Mouse (Mus musculus) cerebellum, postnatal 25 days (tissue): ENCODE measurements around the gene Focad.

Experiments used
- DNase-seq, 2 experiments: peaks; one replicate each; pipeline ENCODE4 v3.0.0; 2021; ENCODE audit warnings: mixed read lengths in 2 of 2

The Focad gene

DNA sequence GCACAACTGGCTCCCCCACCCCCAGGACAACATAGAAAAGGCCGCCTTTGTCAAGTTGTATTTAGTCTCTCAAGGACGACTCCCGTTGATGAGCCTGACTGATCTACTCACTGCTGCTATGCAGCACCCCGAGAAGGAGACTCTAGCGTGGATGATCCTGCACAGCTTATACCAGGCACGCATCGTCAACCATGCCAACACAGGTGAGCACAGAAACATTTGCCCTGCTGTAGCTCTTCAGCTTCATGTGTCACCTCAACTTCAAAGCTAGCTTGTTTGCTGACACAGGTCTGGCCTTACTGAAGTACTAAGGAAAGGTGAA is 306.5 kb downstream of the Focad start:
- DNase-seq: no peak

DNA sequence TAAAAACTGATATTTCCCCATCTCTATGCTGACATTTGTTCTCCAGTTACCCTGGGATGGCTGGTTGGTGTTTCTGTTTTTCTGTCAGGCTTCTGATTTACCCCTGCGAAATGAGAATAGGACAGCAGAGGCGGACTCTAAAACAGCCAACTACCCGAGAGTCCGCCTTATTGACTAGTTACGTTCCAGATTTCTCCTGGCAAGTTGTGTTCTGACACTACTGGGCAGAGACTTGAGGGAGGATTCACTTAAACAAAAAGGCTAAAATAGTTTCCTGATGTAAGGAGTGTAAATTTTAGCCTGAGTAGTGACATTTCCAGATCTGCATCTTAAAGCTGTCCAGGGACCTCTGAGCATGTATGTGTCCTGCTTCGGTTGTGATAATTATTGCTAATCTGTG is 308.5 kb downstream of the Focad start:
- DNase-seq: no peak

DNA sequence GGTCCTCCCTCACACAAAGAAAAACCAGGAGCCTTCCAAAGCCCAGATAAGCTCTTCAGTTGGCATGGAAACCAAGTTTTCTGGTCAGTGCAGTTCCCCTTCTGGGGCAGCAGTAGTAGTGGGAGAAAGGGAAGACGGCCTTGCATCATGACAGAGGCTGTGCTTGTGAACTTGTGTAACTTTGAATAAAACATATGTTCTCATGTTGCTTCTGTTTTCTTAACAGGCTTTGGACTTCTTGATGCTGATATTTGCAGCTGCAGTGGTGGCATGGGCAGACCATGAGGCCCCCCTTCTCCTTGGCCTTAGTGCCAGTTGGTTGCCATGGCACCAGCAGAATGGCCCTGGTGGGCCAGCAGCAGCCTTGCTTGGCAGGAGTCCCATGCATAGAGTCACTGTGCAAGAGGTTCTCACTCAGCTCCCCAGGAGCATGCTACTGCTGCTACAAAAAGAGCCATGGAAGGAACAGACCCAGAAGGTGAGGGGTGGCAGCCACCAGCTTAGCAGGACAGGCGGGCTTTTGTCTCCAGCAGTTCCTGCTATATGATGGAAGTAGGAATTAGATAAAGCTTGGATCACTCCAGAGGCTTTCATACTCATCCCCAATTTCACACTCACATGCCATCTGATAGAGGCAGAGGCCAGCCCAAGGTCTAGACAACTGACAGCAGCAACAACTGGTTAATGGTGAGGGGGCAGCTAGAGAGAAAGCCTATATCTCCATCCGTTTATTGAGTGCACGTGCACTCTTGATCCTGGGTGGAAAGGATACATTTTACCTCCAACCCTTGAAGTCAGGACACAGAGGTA is 312.7 kb downstream of the Focad start:
- DNase-seq: peak; percentile 15 to 42

DNA sequence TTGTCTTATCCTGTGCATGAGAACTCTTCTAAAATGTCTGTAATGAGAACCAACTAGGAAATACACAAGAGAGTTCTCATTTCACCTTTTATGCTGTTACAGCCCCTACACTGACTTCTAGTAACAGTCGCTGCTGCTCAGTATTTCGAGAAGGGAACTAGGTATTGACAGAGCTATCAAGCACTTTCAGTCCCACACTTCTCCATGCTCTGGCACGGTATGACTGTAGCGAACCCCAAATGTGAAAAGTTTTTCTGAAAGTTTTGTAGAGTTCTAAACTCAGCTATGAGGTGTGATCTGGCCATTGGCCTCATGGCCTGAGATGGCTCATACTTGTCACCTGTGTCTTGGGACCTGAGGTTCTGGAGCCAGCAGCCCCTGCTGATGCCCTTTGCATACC is 314.9 kb downstream of the Focad start:
- no peak for DNase-seq

- DNase-seq: no peak
Observed at GRCm38 (mm10) chr4:88412331-88412730, 317.9 kb downstream of the Focad start.

GRCm38 (mm10) chr4:88415017-88415416 is 320.6 kb downstream of the Focad start:
- no peak for DNase-seq

DNA sequence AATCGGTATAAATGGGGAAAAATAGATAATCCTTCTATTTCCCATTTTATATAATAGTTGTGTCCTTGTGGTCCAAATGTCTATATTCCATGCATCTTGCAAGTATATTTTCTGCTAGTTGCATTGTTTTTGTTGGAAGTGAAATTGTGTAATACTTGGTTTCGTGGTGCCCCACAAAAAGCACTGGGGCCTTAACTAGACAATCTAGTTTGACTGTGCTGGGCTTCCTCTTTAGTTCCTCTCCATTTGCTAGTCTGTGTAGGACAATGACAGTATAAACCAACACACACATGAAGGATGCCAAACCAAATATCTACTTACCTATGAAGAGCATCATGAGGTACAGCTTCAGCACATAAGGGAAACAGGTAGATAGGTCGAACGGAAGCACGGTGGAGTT is 324.9 kb downstream of the Focad start:
- DNase-seq: no peak

DNA sequence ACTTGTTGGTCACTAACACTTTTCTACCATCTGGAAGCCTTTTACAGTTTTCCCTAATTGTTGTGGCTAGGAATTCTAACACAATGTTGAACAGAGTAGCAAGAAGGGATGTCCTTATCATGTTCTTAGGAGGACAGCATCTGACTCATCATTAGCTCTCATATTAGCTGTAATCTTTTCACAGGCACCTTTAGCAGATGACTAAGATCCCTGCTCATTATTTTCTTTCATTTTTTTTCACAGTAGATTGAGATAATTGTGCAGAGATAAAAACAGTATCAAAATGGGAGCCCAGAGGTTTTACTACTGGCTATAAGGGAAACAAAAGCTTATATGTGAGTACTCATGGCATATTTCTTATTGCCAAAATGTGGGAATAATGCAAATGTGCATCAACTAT is 330.1 kb downstream of the Focad start:
- DNase-seq: no peak

GRCm38 (mm10) chr4:88427630-88428239 is 333.3 kb downstream of the Focad start:
- no peak for DNase-seq

- DNase-seq: no peak
Observed at GRCm38 (mm10) chr4:88432412-88433024, 338.1 kb downstream of the Focad start.

DNA sequence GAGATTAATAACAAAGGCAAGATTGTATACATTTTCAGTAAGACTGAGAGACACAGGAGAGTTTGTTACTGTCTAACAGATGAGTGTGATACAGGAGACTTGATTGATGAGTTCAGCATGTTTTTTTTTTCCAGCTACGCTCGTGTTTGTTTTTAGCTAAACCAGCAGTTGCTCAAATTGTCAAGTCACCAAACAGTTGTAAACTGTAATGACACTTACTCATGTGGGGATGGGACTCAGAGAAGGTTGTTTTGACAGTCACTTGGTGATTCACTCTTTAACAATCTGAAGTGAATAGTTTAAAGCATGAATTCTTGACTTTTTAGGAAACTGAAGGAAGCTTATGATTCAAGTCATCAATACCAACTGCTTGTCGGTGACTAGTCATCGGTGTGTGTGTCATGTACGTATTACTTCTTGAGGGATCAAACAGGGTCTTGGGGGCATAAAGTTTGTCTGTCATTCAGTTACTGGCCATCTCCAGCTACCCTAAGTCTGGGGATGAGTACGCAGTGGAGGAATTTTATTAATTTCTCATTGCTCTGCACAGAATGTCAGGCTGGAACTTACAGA is 342.2 kb downstream of the Focad start:
- no peak for DNase-seq

DNA sequence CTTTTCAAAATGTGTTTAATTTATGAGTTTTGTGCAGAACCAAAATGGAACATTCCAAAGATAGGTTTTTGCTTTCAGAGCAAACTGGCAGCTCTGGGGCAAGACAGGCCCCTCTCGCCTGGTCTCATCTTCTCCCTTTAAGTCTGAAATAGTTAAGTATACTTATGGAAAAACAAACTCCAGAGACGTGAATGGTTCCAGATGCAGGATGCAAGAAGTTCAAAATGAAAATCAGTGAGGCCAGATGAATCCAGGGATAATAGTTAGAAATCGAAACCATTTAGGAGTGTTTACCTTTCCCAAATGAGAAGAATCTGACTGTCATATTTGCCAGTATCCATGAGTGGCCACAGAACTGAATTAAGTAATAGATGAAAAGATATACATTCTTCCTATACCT is 342.7 kb downstream of the Focad start:
- DNase-seq: no peak

GRCm38 (mm10) chr4:88437917-88438316 is 343.5 kb downstream of the Focad start:
- no peak for DNase-seq

DNA sequence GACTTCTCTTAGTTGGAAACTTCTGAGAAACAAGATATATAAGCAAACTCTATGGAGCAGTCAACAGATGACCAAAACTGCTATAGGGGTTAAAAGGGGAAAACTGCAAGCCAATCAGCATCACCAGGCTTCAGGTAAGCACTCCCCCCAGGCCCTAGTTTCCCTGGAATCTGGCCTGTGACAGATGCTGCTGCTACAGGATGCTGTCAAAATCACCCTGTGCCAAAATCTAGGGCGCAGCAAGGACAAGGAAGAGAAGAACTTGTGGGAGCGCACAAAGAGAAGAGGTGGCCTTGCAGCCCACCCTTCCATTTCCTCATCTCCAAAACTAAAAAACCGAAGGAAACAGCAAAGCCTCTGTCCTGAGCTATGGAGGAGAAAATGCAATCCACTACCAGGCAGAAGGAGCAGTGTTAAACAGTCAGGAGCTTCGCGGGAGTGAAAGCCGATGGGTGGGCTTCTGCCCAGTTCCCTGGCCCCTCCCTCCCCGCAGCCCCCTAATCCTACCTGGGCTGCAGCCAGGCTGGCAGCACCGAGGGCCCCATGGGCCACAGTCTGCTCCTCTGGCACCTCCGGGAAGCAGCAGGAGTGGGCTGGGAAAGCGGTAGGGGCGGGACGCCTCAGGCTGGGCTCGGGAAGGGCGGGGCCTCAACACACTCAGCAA is 344.0 kb downstream of the Focad start, which contains the start of gene Hacd4:
Gene Hacd4, minus strand, starts transcription at position 603 of the 664 bp plus-strand sequence.
- peak; percentile 41 to 55 for DNase-seq

- DNase-seq: no peak
Observed at GRCm38 (mm10) chr4:88438990-88439329, 344.5 kb downstream of the Focad start.

- no peak for DNase-seq
Observed at GRCm38 (mm10) chr4:88439669-88440123, 345.3 kb downstream of the Focad start.

GRCm38 (mm10) chr4:88440814-88441213 is 346.4 kb downstream of the Focad start:
- DNase-seq: no peak

GRCm38 (mm10) chr4:88448976-88449375 is 354.5 kb downstream of the Focad start:
- no peak for DNase-seq

- DNase-seq: no peak
Observed at GRCm38 (mm10) chr4:88450087-88450765, 355.8 kb downstream of the Focad start.

- no peak for DNase-seq
Observed at GRCm38 (mm10) chr4:88458093-88458492, 363.7 kb downstream of the Focad start.

GRCm38 (mm10) chr4:88458673-88459072 is 364.2 kb downstream of the Focad start:
- DNase-seq: no peak
